Mouse (Mus musculus): ENCODE results near the gene Zfp558. TPM values are rescaled to one million over a fixed set of nuclear protein-coding genes. Genes with fewer than 3 reads are reported as not detected.

Gene Zfp558
- polyA plus RNA-seq (2017; shearing (Covaris generic)) = 1 to 10 TPM; 1.4 to 2.4 TPM

GRCm38 (mm10) chr9:18478168-18478567 is at the start of gene Zfp558, which contains the start of gene Mbd3l1:
Gene Zfp558, minus strand, starts transcription at chr9:18478268.
Gene Mbd3l1, plus strand, starts transcription at chr9:18478359.

GRCm38 (mm10) chr9:18430354-18430753 is 47.7 kb downstream of the Zfp558 start, which contains the start of gene Mbd3l2:
Gene Mbd3l2, plus strand, starts transcription at chr9:18430654.

Other genes starting within 250 kb of the Zfp558 start
- 100 to 1,000 TPM; 136 to 157 TPM for gene Chordc1, start 186.1 kb downstream of the Zfp558 start, polyA plus RNA-seq (2017; shearing (Covaris generic))
- 1 to 10 TPM in 1 of 2 experiments, under 1 TPM in 1; 0.64 to 1.8 TPM for gene Naalad2, start 75.3 kb downstream of the Zfp558 start, polyA plus RNA-seq (2017; shearing (Covaris generic))
- under 1 TPM; 0.16 to 0.66 TPM for gene Ubtfl1, start 73.8 kb downstream of the Zfp558 start, polyA plus RNA-seq (2017; shearing (Covaris generic))
- gene Mbd3l2, start 47.6 kb downstream of the Zfp558 start, polyA plus RNA-seq (2017; shearing (Covaris generic)) = not detected
- gene Mbd3l1, start 91 bp upstream of the Zfp558 start, polyA plus RNA-seq (2017; shearing (Covaris generic)) = not detected
- gene Muc16, start 196.3 kb upstream of the Zfp558 start, polyA plus RNA-seq (2017; shearing (Covaris generic)) = under 1 TPM; 0.24 to 0.57 TPM